Mouse (Mus musculus) brain, embryonic 14.5 days (tissue): ENCODE results near the gene Aldh3b3.
"Not testable (repeated sequence)": the region's sequence is repeated elsewhere in the genome, so short reads cannot be mapped to it uniquely, and the experiment has no call there.

Experiments used
- CTCF ChIP-seq: fragments of 200-500 bp; IDR thresholded peaks from 2 replicates; pipeline ENCODE4 v1.5.1; 2012; ENCODE audit warnings: inconsistent platforms, mild to moderate bottlenecking, moderate library complexity, borderline replicate concordance; ENCODE audit not compliant: insufficient read depth, insufficient read length; ENCODE audit errors: extremely low read depth
- POLR2A ChIP-seq: fragments of 200-500 bp; IDR thresholded peaks from 2 replicates; pipeline ENCODE4 v1.6.1; 2012; ENCODE audit warnings: mild to moderate bottlenecking, inconsistent platforms, borderline replicate concordance; ENCODE audit not compliant: poor library complexity, insufficient read depth, insufficient read length, severe bottlenecking; ENCODE audit errors: extremely low read depth

DNA sequence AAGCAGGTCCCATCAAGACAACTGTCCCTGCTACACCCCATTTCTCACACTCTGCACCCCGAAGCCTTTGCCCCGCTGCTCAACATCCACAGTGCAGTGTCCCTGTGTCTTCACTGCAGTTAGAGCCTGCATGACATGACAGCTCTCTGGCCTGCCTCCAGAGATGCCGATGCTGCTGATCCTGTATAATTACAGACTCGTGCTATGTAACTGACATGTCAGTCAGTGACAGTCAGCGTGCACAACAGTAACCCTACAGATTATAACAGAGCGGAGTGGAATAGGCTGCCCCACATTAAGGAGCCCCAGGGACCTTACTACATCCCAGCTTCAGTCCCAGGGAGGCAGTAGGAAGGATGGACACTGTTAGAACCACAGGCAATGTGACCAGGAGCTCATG lies 3.4 kb downstream of the Aldh3b3 start:
- TF ChIP-seq POLR2A, CTCF: not testable (repeated sequence)
